Mouse (Mus musculus) forelimb bud, embryonic 11.5 days (tissue): ENCODE results near the gene Tctex1d1.
A peak's percentile ranks its signal among the peaks of the same experiment; 100 is the strongest.

Source experiments
- DNase-seq: peaks from one replicate; pipeline ENCODE4 v3.0.0-alpha.2; 2012; ENCODE audit warnings: low read depth, low spot score

Tctex1d1 gene

DNA sequence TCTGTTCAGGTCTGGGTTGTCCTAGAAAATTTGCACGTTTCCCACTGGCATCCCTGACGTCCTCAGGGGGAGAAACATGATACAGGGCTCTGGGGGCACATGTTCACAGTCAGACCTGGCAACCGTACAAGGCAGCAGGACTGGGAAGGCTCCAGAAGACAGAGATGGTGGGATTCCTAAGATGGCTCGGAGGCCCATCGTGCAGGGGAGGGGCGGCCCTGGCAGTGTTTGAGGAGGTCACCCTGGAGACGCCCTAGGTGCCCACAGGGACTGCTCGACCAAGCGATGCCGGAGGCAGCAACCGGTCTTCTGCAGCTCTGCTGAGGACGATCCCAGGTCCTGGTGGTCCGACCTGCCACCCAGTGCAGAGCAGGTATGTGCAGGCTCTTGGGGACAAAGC, at the start of gene Tctex1d1:
TSS of gene Tctex1d1 (plus strand) at position 167 of the 400 bp plus-strand sequence.
- no peak for DNase-seq

DNA sequence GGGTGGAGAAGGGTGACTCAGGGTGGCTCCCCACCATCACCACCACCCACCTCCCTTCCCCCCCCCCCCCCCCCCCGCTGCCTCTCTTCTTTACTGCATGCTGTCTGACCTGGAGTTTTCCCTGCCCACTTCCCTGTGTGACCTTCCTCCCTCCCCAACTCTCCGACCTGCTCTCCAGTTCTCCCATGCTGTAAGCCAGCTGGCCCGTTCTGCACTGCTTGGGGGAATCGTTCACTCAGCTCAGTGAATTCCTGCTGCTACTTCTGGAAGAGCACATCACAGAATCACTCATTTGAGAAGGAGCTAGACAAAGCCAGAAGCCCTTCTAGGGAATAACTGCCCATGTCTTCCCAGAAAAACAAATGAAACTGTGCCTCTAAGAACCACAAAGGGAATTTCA, 48.9 kb upstream of the Tctex1d1 start:
- DNase-seq, result no peak

DNA sequence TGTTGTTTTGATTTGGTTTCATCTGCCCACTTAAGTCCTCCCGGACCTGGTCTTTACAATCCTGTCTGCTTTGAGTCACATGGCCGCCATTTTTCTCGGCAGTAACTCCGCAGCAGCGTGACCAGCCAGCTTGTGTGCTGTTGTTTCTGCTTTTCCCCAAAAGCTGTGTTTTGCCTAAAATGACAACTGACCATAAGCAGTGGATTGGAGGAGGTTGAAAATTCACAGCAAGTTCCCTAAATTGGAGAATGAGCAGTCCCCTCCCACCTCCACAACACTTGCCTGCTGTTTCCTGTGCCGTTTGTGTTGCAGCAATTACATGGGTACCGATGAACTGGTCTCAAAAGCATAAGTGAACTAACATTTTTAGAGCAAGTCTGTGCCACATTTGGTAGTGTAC, 47.7 kb upstream of the Tctex1d1 start:
- no peak for DNase-seq

DNA sequence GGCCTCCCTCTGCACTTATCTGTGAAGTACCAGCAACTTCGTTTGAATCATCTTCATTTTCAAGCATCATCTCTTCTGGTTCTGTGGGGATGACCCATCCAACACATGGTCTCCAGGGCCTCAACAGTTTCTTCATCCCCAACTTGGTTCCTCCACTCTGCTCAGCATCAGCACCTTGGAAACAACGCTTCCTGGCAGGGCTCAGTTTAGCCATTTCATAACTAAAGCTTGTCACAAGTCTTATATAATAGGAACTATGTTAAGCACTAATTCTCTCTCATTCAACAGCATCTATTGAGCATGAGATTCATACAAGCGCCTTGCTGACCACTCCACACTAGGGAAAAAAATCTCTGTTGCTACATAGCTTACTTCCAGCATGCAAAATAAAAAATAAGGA, 38.1 kb upstream of the Tctex1d1 start:
- DNase-seq, result no peak

DNA sequence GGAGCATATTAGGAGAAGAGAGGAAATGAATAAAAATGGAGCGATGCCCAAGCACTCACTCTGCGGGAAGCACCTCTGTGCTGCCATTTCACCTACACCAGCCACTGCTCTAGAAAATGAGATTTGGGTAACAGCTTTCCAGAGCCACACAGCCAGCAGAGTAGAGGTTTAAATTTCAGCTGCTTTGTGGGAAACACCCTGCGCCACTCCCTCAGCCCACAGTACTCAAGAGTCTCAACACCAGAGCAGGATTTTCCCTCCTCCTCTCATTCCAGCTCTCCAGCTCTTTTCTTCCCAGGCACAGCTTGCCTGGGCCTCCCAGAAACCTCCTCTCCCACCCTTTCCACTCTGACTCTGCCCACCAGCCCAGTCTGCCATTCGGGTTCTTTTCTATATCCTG, 37.7 kb upstream of the Tctex1d1 start:
- DNase-seq, result no peak

DNA sequence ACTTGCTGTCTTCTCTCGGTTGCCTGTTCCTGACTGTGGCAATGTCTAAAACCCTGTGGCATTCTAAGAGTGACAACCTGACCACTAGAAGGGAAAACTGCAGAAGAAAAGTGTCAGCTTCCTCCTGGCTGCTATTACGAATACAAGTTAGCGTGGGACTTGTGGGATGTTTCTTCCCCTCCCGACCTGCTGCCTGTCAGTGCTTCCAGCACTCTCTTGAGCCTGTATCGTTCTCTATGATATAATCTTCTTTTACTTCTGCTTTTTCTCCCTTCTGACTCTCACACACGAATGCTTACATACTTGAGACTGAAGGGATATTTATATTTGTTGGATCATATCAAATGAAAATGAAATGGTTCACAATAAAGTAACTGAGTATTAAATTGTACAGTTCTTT, 34.1 kb upstream of the Tctex1d1 start:
- no peak for DNase-seq

DNA sequence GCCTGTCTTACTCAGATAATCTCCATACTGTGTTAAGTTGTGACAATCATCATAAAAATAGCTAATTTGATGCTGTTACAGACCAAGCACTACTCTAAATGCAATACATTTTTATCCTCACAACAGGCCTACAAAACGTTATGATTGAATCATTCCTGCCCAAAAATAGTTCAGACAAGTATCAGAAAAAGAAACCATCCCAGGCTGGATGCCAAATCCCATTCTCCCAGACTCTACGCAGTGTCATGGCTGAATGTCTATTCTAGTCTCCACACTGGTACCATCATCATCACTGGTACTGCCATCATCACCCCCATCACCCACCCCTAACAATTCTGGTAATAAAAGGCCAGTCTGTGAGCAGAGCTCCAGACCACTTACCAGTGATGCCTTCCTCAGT, 25.9 kb upstream of the Tctex1d1 start:
- no peak for DNase-seq

DNA sequence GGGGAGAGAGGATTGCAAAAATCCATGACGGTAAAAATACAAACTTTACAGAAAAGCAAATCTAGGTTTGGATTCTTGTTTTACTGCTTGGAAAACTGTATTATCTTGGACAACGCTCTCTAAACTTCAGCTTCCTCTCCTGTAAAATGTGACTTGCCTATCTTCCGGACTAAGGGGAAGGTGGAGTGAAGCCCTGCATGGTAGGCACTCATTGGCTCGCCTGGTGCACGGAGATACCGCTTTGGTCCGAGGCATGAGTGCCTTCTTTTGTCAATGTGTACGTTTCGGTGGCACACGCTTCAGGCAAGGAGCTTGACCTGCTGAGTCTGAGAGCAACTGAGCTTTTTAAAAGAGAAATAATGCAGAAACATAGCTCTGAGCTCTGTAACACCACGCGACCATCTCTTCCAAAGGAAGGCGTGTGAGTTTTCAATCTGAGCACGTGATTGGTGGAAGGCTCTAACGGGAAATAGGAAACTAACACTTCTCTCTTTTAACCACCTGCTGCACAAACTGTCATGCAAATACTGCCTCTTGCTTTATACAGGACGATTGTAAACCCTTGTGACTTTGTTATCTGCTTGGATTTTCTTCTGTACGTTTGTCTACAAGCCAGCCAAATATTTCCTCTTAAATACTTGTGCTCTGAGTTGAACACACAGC, 23.0 kb upstream of the Tctex1d1 start:
- no peak for DNase-seq

DNA sequence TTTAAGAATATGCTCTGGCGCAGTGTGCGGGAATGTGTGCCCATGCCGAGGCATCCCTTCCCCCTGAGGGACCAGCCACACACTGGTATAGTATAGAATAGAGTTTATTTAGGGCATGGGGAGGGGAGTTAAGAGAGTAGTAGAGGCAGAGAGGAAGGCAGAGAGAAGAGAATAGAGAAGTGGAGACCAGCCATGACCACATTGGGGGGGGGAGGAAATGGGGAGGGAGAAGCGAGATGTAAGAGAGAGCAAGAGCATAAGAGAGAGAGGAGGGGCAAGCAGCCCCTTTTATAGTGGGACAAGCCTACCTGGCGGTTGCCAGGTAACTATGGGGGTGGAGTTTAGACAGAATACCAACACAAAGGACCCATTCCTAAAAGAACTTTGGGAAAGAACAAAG, 19.0 kb upstream of the Tctex1d1 start:
- no peak for DNase-seq

DNA sequence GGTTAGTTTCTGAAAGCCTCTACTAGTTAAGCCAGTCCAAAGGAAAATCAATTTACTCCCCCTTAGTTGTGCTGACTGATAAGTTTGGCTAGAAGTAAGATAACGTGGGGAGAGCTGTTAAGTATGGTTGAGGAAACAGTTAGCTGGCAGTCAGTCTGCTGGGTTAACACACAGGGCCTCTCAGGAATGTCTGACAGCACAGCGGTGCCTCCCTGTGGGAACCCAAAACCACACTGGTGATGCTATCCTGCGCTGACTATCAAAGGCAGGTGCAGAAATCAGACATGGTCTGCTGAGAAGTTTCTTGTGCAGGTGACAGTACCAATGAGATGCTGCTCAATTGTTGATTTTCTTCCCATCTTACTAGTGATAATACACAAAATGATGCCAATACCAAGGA, 14.2 kb upstream of the Tctex1d1 start:
- no peak for DNase-seq

DNA sequence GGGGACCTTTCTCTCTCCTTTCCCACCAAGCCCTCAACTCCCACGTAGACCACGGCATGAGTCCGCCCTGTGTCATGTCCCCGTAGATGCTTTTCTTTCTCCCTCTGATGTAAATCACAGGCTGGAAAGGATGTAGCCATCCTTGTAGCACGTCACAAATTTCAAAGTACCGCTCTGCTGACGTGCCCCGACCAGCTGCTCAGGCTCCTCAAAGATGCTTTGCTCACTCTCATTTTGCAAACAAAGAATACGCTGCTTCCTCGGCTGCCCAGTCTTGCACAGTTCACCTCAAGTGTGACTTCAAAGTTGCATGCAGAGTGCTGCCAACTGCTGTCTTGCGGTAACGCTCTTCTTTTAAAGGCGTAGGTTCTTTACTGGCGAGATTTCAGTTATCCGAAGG, 10.6 kb upstream of the Tctex1d1 start:
- no peak for DNase-seq

DNA sequence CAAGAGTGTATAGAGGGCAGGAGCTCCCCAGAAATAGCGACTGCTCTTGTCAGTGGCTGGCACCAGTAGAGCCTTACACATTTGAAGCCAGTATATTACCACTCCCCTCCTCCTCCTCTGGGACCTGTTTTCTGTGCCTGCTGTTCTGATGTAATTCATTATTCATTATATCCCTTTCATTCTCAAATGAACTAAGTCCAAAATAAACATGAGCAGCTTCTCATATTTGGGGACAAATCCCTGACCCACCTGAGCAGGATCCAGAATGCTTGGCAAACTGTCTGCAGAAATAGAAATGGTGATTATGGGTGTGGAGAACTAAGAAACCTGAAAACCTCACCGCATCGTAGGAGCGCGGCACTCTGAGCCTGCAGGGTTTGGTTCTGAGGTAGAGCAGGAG, 8.8 kb upstream of the Tctex1d1 start:
- DNase-seq, result no peak

DNA sequence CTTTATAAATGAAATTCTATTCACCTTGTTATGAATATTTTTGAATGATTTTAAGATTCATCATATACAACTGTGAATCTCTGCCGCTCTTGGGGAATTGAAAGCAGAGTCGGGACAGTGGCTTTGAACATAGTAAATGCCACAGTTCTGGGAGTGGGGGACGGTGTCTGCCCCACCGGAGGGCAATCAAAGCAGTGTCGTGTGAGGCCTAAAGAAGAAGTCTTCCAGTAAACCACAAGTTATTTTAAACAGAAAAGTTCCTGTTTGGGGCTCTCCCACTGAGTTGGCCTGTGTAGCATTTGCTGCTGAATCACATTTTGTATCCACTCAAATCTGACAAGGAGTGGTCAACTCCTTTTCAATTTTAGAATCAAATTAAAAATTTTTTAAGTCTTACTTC, 7.2 kb upstream of the Tctex1d1 start:
- DNase-seq, result no peak

DNA sequence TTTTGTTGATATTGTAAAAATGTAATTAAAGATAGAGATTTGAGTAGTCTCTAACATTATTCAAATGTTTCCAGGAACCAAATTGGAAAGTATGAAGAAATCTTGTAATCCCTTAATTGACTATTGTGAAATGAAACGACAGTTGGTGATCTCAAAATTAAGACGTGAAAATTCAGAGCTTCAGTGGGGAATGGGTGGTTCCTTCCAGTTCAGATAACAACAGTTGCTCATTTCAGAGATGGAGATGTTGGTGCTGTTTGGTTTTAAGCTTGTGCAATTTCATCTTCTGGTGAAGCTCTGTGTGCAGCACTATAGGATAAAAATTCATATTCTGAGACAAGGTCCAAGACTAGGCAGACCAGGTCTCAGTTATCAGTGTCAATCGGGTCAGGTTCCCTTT, 6.3 kb upstream of the Tctex1d1 start:
- no peak for DNase-seq

DNA sequence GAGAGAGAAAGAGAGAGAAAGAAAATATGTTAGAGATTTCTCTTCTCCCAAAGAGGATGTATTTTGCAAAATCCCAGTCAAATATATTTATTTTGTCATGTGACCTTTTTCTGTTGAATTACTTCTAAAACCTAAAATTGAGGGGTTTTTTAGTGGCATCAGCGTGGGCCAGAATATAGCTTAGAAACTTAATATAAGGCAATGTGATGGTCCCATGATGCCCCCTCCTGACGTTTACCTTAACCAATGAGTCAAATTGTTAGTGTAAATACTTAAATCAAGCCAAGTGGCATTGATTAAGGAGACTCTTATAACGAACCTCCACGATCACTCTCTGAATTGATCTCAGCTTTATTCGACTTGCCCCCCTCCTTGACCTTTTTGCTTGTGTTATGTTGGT, 4.2 kb upstream of the Tctex1d1 start:
- DNase-seq, result no peak

DNA sequence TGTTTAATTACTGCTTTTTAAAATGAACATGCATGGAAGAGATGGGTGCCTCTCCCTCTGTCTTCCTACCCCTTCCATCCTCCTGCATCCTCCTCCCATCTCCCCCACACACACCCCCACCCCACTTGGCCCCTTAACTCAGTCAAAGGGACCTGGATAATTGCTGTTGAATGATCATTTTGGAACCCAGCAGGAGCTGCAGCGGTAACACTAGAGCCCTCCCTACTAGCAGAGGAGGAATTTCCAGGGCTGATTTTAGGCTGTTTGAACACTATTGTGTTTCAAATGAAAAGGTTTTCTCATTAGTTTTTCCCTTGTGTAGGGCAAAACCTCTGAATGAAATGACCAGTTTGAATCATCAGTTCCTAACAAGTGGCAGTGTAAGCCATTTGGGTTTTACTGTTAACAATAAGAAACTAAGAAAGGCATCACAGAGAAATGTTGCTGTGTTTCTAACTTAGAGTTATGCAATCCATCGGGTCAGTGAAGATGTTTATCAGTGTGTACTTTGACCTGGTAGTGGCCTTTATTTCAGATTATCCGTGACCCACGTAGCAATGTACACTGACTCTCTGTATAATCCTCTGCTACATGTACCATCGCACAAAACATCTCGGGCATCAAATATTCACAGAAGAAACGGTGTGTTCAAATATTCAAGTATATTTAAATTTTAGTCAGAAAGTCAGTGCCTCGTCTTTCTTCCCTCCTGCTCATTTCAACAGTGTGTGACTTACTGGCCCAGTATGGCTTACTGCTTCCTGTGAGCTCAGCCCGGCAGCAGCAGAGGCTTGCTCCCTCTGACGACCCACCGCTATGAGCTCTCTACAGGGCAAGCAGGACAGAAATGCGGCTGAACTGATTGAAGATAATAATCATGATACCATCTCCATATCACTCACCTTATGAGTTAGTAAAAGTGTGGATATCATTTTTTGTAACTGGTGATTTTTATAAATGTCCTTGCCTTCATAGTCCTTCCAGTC, 1.8 kb upstream of the Tctex1d1 start:
- no peak for DNase-seq

DNA sequence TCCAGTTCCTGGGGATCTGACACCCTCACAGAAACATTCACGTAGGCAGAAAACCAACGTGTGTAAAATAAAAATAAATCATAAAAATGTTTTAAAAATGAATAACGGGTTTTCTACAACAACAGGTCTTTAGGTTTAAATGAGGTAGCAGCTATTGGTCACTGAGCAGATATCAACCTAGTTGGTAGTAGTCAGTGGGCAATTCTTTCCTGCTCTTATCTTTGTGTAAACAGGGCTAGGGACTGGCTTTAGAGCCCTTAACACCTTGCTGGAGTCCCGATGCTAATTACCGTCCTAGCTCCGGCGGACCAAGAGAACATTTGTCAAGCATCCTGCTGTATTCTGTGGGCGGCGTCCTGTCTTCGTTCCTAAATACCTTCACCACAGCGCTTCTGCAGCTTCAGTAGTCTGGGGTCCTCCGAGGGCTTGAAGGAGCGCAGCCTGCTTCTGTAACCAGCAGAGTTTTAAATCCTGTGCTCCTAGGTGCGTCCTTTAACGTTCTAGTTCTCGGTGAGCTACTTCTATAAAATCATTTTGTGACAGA, 556 bp upstream of the Tctex1d1 start:
- no peak for DNase-seq

DNA sequence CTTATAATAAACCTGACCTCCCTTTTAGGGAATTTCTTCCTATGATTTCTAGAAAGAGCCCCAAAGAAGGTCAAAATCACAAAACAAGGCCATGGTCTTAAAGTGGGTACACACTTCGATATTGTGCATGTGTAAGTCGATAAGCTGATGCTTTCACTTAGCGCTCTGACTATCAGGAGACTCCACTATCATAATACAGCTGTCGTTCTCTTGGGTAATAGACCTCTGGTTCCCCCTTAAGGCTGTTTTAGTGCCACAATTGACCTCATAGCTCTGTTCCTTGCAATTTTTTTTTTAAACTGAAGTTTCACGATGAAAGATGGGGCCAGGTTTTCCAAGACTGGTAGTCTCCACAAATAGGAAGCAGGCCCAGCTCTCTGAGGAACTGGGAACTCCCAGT, 979 bp downstream of the Tctex1d1 start:
- no peak for DNase-seq

DNA sequence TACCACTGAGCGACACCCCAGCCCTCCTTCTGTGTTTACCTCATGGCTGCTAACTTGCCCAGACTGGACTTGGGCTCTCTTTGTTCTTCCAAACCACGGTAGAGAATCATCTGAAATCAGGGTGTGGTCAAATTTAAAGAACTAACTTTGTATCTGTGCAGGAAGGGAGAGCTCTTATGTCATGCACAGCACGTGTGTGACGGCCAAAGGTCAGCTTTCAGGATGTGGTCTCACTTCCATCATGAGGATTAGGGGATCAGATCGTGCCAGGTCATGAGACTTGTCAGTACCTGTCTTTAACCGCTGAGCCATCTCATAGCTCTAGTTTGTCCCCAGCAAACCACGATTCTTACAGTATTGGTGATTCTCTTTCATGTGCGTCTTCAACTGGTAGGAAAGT, 3.3 kb downstream of the Tctex1d1 start:
- DNase-seq, result no peak

DNA sequence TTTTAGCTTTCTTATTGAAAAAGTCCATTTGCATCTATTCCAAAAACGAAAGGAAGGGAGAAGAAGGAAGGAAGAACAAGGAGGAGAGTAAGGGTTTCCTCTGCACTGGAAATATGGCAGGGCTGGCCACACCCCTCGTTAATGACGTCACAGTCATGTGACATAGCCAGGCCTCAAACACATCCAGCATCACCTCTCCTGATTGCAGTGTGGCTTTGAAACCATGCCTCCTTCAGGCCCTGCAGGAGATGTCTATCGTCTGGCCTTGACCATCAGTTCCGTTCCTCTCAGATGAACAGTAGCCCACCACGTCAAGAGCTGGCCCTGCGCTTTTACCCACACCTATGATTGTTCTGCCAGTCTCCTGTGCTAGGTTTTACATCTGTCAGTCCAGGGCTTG, 7.8 kb downstream of the Tctex1d1 start:
- no peak for DNase-seq

DNA sequence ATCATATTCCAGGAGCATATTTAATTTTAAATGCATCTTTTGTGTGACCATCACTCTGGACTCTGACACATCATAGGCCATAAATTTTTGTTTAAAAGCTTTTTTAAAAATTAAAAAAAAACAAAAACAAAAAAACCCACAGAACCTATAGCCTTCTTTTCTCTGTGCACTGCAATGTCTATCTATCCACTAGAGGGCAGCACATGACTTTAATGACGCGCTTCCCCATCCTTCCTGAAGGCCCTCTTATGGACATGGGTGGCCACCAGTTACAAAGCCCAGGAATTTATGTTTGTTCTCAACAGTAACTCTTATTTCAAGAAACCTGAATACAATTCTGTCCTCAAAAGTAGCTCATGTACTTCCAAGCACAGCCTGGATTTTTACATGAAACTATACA, 8.5 kb downstream of the Tctex1d1 start:
- DNase-seq, result peak; percentile 78

DNA sequence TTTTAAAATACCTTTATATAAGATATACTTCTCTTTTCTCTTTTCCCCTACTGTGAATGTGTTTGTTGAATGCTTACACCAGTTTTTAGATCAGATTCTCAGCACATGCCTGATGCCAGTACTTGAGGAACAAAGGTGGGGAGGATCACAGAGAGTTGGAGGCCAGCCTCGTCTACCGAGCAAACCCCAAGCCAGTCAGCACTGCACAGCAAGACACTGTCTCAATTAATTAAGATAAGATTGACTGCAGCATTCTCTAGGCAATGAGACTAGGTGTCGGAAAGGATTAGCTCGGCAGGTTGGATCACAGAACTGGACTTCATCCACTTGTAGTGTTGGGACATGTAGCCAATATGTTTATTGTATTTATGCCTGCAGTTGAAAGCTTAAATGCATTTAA, 8.9 kb downstream of the Tctex1d1 start:
- no peak for DNase-seq

DNA sequence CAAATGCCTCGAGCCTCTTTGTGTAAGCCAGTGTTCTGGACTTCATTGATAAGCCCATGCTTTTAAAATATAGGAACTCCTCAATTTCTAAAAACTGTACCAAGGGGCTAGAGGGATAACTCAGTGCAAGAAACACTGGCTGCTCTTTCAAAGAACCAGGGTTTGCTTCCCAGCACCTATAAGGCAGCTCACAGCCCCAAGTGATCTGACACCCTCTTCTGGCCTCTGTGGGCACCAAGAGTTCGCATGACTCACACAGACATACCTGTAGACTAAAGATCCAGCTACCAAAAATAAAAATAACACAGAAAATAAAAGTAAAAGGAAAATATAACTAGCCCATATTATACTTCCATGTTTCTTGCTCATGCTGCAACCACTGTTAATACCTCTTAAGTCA, 9.3 kb downstream of the Tctex1d1 start:
- no peak for DNase-seq
